Mouse (Mus musculus): ENCODE measurements at regions not wholly inside any gene's neighbourhood (a gene's known extent, or its start where the extent isn't known, plus 50 kb on each side); places are given as distances from the start of the nearest gene placed in this dataset.
"Not testable (repeated sequence)": the region's sequence is repeated elsewhere in the genome, so short reads cannot be mapped to it uniquely, and the experiment has no call there.

DNA sequence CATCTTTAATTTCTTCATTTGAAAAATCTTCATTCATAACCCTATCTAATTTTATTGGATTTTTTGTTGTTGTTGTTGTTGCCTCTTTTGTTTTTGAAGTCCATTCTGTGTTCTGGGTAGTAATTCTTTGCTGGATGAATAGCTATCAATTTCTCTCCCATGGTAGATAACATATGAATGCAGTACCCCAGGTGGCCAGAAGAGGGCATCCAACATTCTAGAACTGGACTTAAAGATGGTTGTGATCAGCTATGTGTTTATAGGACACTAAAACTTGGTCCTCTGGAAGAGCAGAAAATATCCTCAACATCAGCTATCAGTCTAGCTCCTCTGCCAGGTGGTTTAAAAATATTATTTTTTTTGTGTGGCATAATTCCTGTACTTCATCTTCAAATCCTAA, 73.0 kb downstream of the Prl2c3 start:
- TF ChIP-seq CTCF (IDR thresholded peaks at IDR 0.05; ENCODE audit: borderline replicate concordance, insufficient read depth, low read length); POLR2A (IDR thresholded peaks at IDR 0.05; ENCODE audit: low read depth, low read length): not testable (repeated sequence)
